In the genomic region with DNA sequence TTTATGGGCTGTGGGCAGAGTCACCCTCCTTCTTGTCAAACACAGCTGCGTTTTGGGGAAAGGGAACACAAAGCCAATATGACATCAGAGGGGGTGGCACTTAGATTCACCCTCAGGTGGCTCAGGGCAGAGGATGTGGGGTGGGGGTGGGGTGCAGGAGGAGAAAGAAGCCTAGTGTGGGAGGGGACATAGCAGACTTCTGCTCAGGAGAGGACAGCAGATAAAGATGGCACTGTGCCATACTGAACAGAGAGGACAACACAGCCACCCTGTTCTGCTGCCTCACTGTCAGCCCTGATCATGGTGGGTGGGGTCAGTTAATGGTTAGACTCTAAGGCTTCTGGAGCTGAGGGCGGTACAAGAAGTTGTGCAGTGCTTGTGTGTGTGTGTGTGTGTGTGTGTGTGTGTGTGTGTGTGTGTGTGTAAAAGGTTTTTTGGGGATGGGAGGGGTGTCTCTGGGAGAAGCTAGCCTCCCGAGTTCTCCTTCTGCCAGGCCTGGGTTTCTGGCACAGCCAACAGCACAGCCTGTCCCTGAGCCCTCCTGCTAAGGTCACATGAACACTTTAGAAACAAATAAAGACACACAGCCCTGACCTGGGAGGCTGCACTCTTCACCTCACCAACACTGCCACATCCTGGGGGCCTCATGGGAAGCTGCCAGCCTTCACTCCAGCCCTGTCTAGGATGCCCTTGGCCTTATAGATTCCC, we compare ENCODE assay signal across 9 mouse cellular contexts. TPM values are rescaled to one million over a fixed set of nuclear protein-coding genes. Genes with fewer than 3 reads are reported as not detected.
DNase-seq lines count a peak whose midpoint lies in the region; ATAC-seq and TF ChIP-seq lines count a peak whose summit lies in the region.
"Had no signal": no experiment of that assay in that cellular context is flagged by ENCODE, and none has a peak within 500 bp of the region (broad histone marks: within the 10 kb centered on the region; RNA-seq: fewer than 3 reads in every experiment).

No protein-coding gene starts in this region.

- H3K36me3 ChIP-seq in kidney, postnatal 0 days (ENCODE audit: insufficient read depth, low read length): no peaks in the 10 kb centered on the region
- H3K36me3 ChIP-seq in embryonic facial prominence, embryonic 14.5 days (ENCODE audit: control insufficient read depth, insufficient read depth, low read length): no peaks in the 10 kb centered on the region
- no peaks in the 10 kb centered on the region for H3K36me3 ChIP-seq in lung, embryonic 15.5 days
- H3K36me3 ChIP-seq: neural tube, embryonic 12.5 days had no signal

- TF ChIP-seq CTCF in kidney, postnatal 0 days (IDR thresholded peaks at IDR 0.05; ENCODE audit: low read depth): no peak

- no peaks in the 10 kb centered on the region for H3K27me3 ChIP-seq in kidney, postnatal 0 days (ENCODE audit: insufficient read depth, low read length)
- H3K27me3 ChIP-seq in embryonic facial prominence, embryonic 14.5 days (replicated peaks; ENCODE audit: control insufficient read depth, insufficient read depth, low read length): no peaks in the 10 kb centered on the region
- no peaks in the 10 kb centered on the region for H3K27me3 ChIP-seq in lung, embryonic 15.5 days
- H3K27me3 ChIP-seq: neural tube, embryonic 12.5 days had no signal

- H3K9ac ChIP-seq in kidney, postnatal 0 days (ENCODE audit: low read depth, low read length): no peak overlapping the region
- no peak overlapping the region for H3K9ac ChIP-seq in embryonic facial prominence, embryonic 14.5 days (ENCODE audit: low read depth, low read length)
- H3K9ac ChIP-seq in lung, embryonic 15.5 days: no peak overlapping the region
- H3K9ac ChIP-seq: neural tube, embryonic 12.5 days had no signal

- no peak overlapping the region for H3K4me2 ChIP-seq in kidney, postnatal 0 days (ENCODE audit: low read length)
- H3K4me2 ChIP-seq in embryonic facial prominence, embryonic 14.5 days (ENCODE audit: low read depth, low read length): no peak overlapping the region
- no peak overlapping the region for H3K4me2 ChIP-seq in lung, embryonic 15.5 days
- H3K4me2 ChIP-seq: neural tube, embryonic 12.5 days had no signal

- peak; percentile 3 for DNase-seq in kidney, postnatal 0 days (ENCODE audit: low spot score)
- DNase-seq in kidney, adult 18-20 months: no peak
- peak; percentile 91 for DNase-seq in brain, adult 2 months (ENCODE audit: low read depth, low spot score)
- no peak for DNase-seq in embryonic facial prominence, embryonic 14.5 days (ENCODE audit: low spot score)
- DNase-seq in thymus, postnatal 14 days: peak; percentile 49
- DNase-seq in frontal cortex, postnatal 14 days (ENCODE audit: low spot score in 2 of 2): no peak
- no peak for DNase-seq in right cerebral cortex, postnatal 25 days

- no peak overlapping the region for H3K4me3 ChIP-seq in kidney, postnatal 0 days (replicated peaks; ENCODE audit: low read depth, low read length)
- no peak overlapping the region for H3K4me3 ChIP-seq in embryonic facial prominence, embryonic 14.5 days (ENCODE audit: low read depth, low read length)
- H3K4me3 ChIP-seq in lung, embryonic 15.5 days: no peak overlapping the region
- H3K4me3 ChIP-seq: neural tube, embryonic 12.5 days had no signal

- ATAC-seq in kidney, postnatal 0 days (replicated peaks; ENCODE audit: low FRiP score, low read depth): no peak; the same call in 1 of the 2 replicates
- 0 out of 2 replicates have a peak, but pooled peaks have one; percentile 57 for ATAC-seq in embryonic facial prominence, embryonic 14.5 days (ENCODE audit: low read depth)
- peak; percentile 73 for ATAC-seq in lung, embryonic 15.5 days (ENCODE audit: borderline replicate concordance, extremely low read depth, low FRiP score, low TSS enrichment)

- no peak overlapping the region for H3K27ac ChIP-seq in kidney, postnatal 0 days
- H3K27ac ChIP-seq in embryonic facial prominence, embryonic 14.5 days (replicated peaks; ENCODE audit: low read depth, low read length): no peak overlapping the region
- no peak overlapping the region for H3K27ac ChIP-seq in lung, embryonic 15.5 days
- H3K27ac ChIP-seq: neural tube, embryonic 12.5 days had no signal

- no peaks in the 10 kb centered on the region for H3K9me3 ChIP-seq in kidney, postnatal 0 days (replicated peaks; ENCODE audit: low read length)
- H3K9me3 ChIP-seq in embryonic facial prominence, embryonic 14.5 days (ENCODE audit: control insufficient read depth, low read length): no peaks in the 10 kb centered on the region
- H3K9me3 ChIP-seq in lung, embryonic 15.5 days: no peaks in the 10 kb centered on the region
- H3K9me3 ChIP-seq: neural tube, embryonic 12.5 days had no signal

- H3K4me1 ChIP-seq in kidney, postnatal 0 days (replicated peaks; ENCODE audit: insufficient read depth, low read length): no peaks in the 10 kb centered on the region
- no peaks in the 10 kb centered on the region; the same call in 1 of the 2 replicates for H3K4me1 ChIP-seq in embryonic facial prominence, embryonic 14.5 days (ENCODE audit: control insufficient read depth, insufficient read depth, low read length)
- H3K4me1 ChIP-seq in lung, embryonic 15.5 days: peaks cover 16% of the 10 kb centered on the region
- H3K4me1 ChIP-seq: neural tube, embryonic 12.5 days had no signal

- 45% methylated on average over 3 of the region's 3 CpGs for WGBS in kidney, postnatal 0 days
- 39% methylated on average over 3 of the region's 3 CpGs for WGBS in embryonic facial prominence, embryonic 14.5 days
- WGBS in lung, embryonic 15.5 days: 22% methylated on average over 3 of the region's 3 CpGs

RNA-seq across cellular contexts. Expression of gene Capn9, which starts 10.0 kb away (rescaled TPM):
- polyA plus RNA-seq in kidney, postnatal 0 days (2015; fragmentation: Nextera tagmentation; extraction: Ambion mirVana): 0.20 and 0.24 TPM in 2 replicates
- polyA plus RNA-seq in embryonic facial prominence, embryonic 14.5 days (2014; fragmentation: Nextera tagmentation; extraction: Ambion mirVana): 0.10 TPM in 1 of 2 replicates, not detected in the other
- polyA plus RNA-seq in lung, embryonic 15.5 days (2015; fragmentation: Nextera tagmentation; extraction: Ambion mirVana): 0.29 and 0.50 TPM in 2 replicates
- polyA plus RNA-seq: neural tube, embryonic 12.5 days had no signal

RNA-seq across cellular contexts. Expression of gene Agt, which starts 16.4 kb away (rescaled TPM):
- 15.8 and 22.8 TPM in 2 replicates for polyA plus RNA-seq in kidney, postnatal 0 days (2015; fragmentation: Nextera tagmentation; extraction: Ambion mirVana)
- 1.7 and 3.3 TPM in 2 replicates for polyA plus RNA-seq in embryonic facial prominence, embryonic 14.5 days (2014; fragmentation: Nextera tagmentation; extraction: Ambion mirVana)
- 6.9 and 7.9 TPM in 2 replicates for polyA plus RNA-seq in lung, embryonic 15.5 days (2015; fragmentation: Nextera tagmentation; extraction: Ambion mirVana)

Comparison
In these comparisons a context has a peak if more than half of its experiments do, and no peak if none do; other contexts are left out.
1. DNase-seq: peak in kidney, postnatal 0 days (single experiment), brain, adult 2 months (single experiment) and thymus, postnatal 14 days (single experiment); none in kidney, adult 18-20 months (single experiment), embryonic facial prominence, embryonic 14.5 days (single experiment), frontal cortex, postnatal 14 days (0 of 2) and right cerebral cortex, postnatal 25 days (single experiment).